Mouse (Mus musculus) brain, embryonic 14.5 days (tissue): Measurements from ENCODE around the gene Idh2. TPM values are rescaled to one million over a fixed set of nuclear protein-coding genes. Genes with fewer than 3 reads are reported as not detected.
"Not testable (repeated sequence)": the region's sequence is repeated elsewhere in the genome, so short reads cannot be mapped to it uniquely, and the experiment has no call there.

Source experiments
- DNase-seq: peaks from one replicate; pipeline ENCODE4 v3.0.0-alpha.2; 2011; ENCODE audit warnings: low read depth
- CTCF ChIP-seq: fragments of 200-500 bp; IDR thresholded peaks from 2 replicates; pipeline ENCODE4 v1.5.1; 2012; ENCODE audit warnings: inconsistent platforms, mild to moderate bottlenecking, moderate library complexity, borderline replicate concordance; ENCODE audit not compliant: insufficient read depth, insufficient read length; ENCODE audit errors: extremely low read depth
- POLR2A ChIP-seq: fragments of 200-500 bp; IDR thresholded peaks from 2 replicates; pipeline ENCODE4 v1.6.1; 2012; ENCODE audit warnings: mild to moderate bottlenecking, inconsistent platforms, borderline replicate concordance; ENCODE audit not compliant: poor library complexity, insufficient read depth, insufficient read length, severe bottlenecking; ENCODE audit errors: extremely low read depth
- polyA plus RNA-seq: library from polyadenylated mRNA; depleted of rRNA; stranded (reverse); fragments of >200 nt; gene quantifications from 2 replicates; pipeline ENCODE4 v1.2.3, GENCODE M21; 2012

The Idh2 gene
- polyA plus RNA-seq, 1 experiment: 230 TPM

GRCm38 (mm10) chr7:80143331-80144273 is 28.4 kb upstream of the Idh2 start:
- peak; percentile 92 for DNase-seq
- TF ChIP-seq POLR2A: no peak
- TF ChIP-seq CTCF: no peak

GRCm38 (mm10) chr7:80140815-80141214 is 25.6 kb upstream of the Idh2 start:
- TF ChIP-seq CTCF (peak; percentile 92), POLR2A (no peak)
- DNase-seq: peak; percentile 89

GRCm38 (mm10) chr7:80138375-80138774 is 23.2 kb upstream of the Idh2 start:
- no peak for DNase-seq
- TF ChIP-seq CTCF: no peak
- TF ChIP-seq POLR2A: no peak

GRCm38 (mm10) chr7:80135173-80135532 is 20.0 kb upstream of the Idh2 start:
- DNase-seq: no peak
- TF ChIP-seq POLR2A (no peak), CTCF (no peak)

GRCm38 (mm10) chr7:80134454-80135172 is 19.4 kb upstream of the Idh2 start:
- DNase-seq: peak; percentile 95
- TF ChIP-seq CTCF (no peak), POLR2A (no peak)

GRCm38 (mm10) chr7:80132541-80132940 is 17.3 kb upstream of the Idh2 start:
- DNase-seq: peak; percentile 73
- peak; percentile 66 for TF ChIP-seq CTCF
- no peak for TF ChIP-seq POLR2A

- not testable (repeated sequence) for DNase-seq
Observed at GRCm38 (mm10) chr7:80131315-80131714, 16.1 kb upstream of the Idh2 start.

GRCm38 (mm10) chr7:80130344-80131055 is 15.3 kb upstream of the Idh2 start:
- no peak for TF ChIP-seq POLR2A
- no peak for TF ChIP-seq CTCF

GRCm38 (mm10) chr7:80129278-80129677 is 14.1 kb upstream of the Idh2 start:
- no peak for DNase-seq
- TF ChIP-seq CTCF: no peak
- TF ChIP-seq POLR2A: no peak

More at GRCm38 (mm10) chr7:80130344-80131055, 15.3 kb upstream of the Idh2 start:
- DNase-seq: no peak

GRCm38 (mm10) chr7:80123672-80124071 is 8.5 kb upstream of the Idh2 start:
- TF ChIP-seq CTCF (no peak), POLR2A (no peak)
- DNase-seq: no peak

- DNase-seq: no peak
- TF ChIP-seq CTCF (no peak), POLR2A (no peak)
Observed at GRCm38 (mm10) chr7:80123115-80123514, 7.9 kb upstream of the Idh2 start.

GRCm38 (mm10) chr7:80121083-80121482 is 5.9 kb upstream of the Idh2 start:
- peak; percentile 37 for DNase-seq
- TF ChIP-seq CTCF: no peak
- no peak for TF ChIP-seq POLR2A
